Comparison of ENCODE assay signal across 22 mouse cellular contexts in the genomic region with DNA sequence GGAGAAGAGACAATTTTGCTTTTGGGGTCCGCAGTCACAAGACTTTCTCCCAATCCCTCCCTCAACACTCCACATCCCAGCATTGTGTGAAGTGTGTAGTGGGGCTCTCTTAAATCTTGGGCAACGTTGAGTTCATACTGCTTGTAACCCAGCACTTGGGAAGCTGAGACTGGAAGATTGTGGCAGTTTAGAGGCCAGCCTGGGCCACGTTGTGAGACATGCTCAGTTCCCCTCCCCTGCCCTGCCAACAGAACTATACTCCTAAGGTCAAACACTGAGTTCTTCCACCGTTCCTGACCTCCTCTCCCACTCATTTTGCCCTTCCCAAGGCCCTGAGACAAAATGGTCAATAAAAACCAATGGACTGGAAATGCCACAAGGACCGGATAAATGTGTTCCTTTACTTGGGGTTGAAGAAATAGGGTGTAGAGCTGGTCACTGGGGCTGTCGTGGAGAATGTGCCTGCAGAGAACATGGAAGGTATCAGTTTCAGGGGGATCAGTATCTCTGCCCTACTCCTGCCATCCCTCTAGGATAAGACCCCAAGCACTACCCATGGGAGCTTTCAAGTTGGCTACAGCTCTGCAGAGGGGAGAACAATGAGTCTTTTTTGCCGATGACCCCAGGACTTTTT. TPM values are rescaled to one million over a fixed set of nuclear protein-coding genes. Genes with fewer than 3 reads are reported as not detected.
"Had no signal": no experiment of that assay in that cellular context is flagged by ENCODE, and none has a peak within 500 bp of the region (broad histone marks: within the 10 kb centered on the region; RNA-seq: fewer than 3 reads in every experiment).

No protein-coding gene starts in this region.

- H3K4me3 ChIP-seq: intestine, embryonic 15.5 days; layer of hippocampus, adult 2 months; limb, embryonic 10.5 days; limb, embryonic 13.5 days; liver, embryonic 12.5 days; liver, embryonic 15.5 days; lung, embryonic 15.5 days; midbrain, embryonic 13.5 days; stomach, embryonic 15.5 days had no signal

- H3K27me3 ChIP-seq: intestine, embryonic 15.5 days; limb, embryonic 13.5 days; liver, embryonic 12.5 days; liver, embryonic 15.5 days; lung, embryonic 15.5 days; midbrain, embryonic 13.5 days; stomach, embryonic 15.5 days had no signal

- H3K4me1 ChIP-seq: intestine, embryonic 15.5 days; limb, embryonic 10.5 days; limb, embryonic 13.5 days; lung, embryonic 15.5 days; midbrain, embryonic 13.5 days; stomach, embryonic 15.5 days had no signal

- ATAC-seq: intestine, embryonic 15.5 days; liver, embryonic 12.5 days; midbrain, embryonic 13.5 days; midbrain, embryonic 16.5 days had no signal

- H3K36me3 ChIP-seq: intestine, embryonic 15.5 days; limb, embryonic 10.5 days; limb, embryonic 13.5 days; liver, embryonic 12.5 days; liver, embryonic 15.5 days; lung, embryonic 15.5 days; midbrain, embryonic 13.5 days; stomach, embryonic 15.5 days had no signal

- H3K9me3 ChIP-seq: intestine, embryonic 15.5 days; limb, embryonic 10.5 days; limb, embryonic 13.5 days; liver, embryonic 12.5 days; liver, embryonic 15.5 days; lung, embryonic 15.5 days; midbrain, embryonic 13.5 days; stomach, embryonic 15.5 days had no signal

- H3K9ac ChIP-seq: intestine, embryonic 15.5 days; limb, embryonic 13.5 days; liver, embryonic 12.5 days; liver, embryonic 15.5 days; lung, embryonic 15.5 days; midbrain, embryonic 13.5 days; stomach, embryonic 15.5 days had no signal

- H3K4me2 ChIP-seq: intestine, embryonic 15.5 days; limb, embryonic 13.5 days; liver, embryonic 12.5 days; liver, embryonic 15.5 days; lung, embryonic 15.5 days; midbrain, embryonic 13.5 days; stomach, embryonic 15.5 days had no signal

- H3K27ac ChIP-seq: intestine, embryonic 15.5 days; layer of hippocampus, adult 2 months; limb, embryonic 10.5 days; limb, embryonic 13.5 days; liver, embryonic 12.5 days; liver, embryonic 15.5 days; lung, embryonic 15.5 days; midbrain, embryonic 13.5 days; stomach, embryonic 15.5 days had no signal

- DNase-seq: layer of hippocampus, adult 9-11 months; liver; lung, adult 18-20 months; lung, postnatal 10 days; lung, postnatal 36 days; right cerebral cortex, postnatal 14 days; right cerebral cortex, postnatal 4 days; thymus, postnatal 25 days had no signal

RNA-seq across cellular contexts. Expression of gene Tmigd3, which starts 57.0 kb away (rescaled TPM):
- total RNA-seq: layer of hippocampus, postnatal 25 days; left cerebral cortex, adult 18-20 months had no signal
- polyA plus RNA-seq: limb, embryonic 10.5 days; limb, embryonic 13.5 days; midbrain, embryonic 13.5 days; midbrain, embryonic 16.5 days; neural tube, embryonic 11.5 days; neural tube, embryonic 14.5 days had no signal
